Mouse (Mus musculus) erythroblast, adult 5-6 weeks (primary cell): ENCODE results near the gene Cartpt. TPM values are rescaled to one million over a fixed set of nuclear protein-coding genes. Genes with fewer than 3 reads are reported as not detected.
"Not testable (repeated sequence)": the region's sequence is repeated elsewhere in the genome, so short reads cannot be mapped to it uniquely, and the experiment has no call there.

Experiments used
- ATAC-seq: replicated peaks from 2 replicates; pipeline ENCODE4 v1.8.0; 2016; ENCODE audit warnings: moderate number of reproducible peaks, mild to moderate bottlenecking, moderate TSS enrichment, inconsistent platforms; ENCODE audit not compliant: poor library complexity, low FRiP score, severe bottlenecking
- total RNA-seq, 2 experiments: library from RNA; stranded (forward) in 1 of 2; stranded (reverse) in 1 of 2; fragments of 150-400 nt in 1 of 2; fragments of 200-764, 138-1000 nt in 1 of 2; gene quantifications; 2 replicates each; pipeline versions ENCODE4 v1.2.3 to v1.2.4; 2015 to 2017; ENCODE audit warnings: low replicate concordance in 2 of 2

Cartpt gene
- total RNA-seq, 2 experiments from 2014 or later, result not detected

DNA sequence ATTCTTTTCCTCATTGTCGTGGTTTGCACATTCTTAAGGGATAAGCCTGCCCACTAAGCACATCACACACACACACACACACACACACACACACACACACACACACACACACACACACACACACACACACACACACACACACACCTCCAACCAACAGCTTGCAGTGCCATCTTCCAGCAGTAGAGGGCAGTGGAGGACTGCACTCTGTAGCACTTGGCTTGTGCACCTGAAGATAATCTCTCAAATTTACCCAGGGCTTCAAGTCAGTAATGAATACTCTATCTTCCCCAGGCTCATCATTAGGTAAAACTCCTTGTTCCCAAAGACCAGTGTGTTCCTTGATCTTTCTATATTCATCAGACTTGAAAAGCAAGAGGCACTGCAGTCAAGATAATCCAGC lies 41.8 kb downstream of the Cartpt start:
- ATAC-seq, result no peak

DNA sequence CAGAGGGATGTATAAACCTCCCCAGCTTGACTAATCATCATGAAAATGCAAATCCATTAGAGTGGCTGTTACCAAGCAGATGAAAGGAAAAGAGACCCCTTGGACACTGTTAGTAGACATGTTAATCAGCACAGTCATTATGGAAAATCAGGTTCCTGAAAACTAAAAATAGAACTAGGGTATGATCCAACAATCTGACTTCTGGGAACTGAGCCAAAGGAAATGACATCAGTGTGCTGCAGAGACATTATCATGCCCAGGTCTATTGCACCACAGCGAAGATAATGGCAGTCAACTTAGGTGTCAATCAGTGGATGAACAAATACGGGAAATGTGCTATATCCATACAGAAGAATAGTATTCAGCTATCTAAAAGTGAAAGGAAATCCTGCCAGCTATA lies 43.0 kb downstream of the Cartpt start:
- ATAC-seq, result no peak

GRCm38 (mm10) chr13:99857336-99857735 lies 43.6 kb downstream of the Cartpt start:
- ATAC-seq, result no peak

GRCm38 (mm10) chr13:99855229-99855628 lies 45.7 kb downstream of the Cartpt start:
- ATAC-seq, result no peak

- ATAC-seq, result no peak
Measured at GRCm38 (mm10) chr13:99853131-99853530, 47.8 kb downstream of the Cartpt start.

DNA sequence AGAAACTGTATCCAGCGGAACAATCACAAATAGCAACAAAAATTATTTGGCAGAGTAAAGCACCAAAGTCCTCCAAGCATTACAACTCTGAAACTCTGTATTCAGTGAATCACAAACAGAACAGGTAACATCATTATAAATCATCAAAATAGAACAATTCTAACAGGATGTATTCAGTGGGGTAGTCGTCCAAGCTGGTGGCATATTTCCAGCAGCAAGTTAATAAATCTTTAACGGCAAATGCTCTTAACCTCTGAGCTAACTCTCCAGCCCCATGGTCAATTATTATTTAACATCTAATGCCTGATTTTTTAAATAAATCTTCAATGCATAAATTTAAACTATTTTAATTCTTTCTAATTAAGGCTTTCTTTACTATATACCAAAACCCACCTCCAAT lies 48.5 kb downstream of the Cartpt start:
- ATAC-seq, result not testable (repeated sequence)

DNA sequence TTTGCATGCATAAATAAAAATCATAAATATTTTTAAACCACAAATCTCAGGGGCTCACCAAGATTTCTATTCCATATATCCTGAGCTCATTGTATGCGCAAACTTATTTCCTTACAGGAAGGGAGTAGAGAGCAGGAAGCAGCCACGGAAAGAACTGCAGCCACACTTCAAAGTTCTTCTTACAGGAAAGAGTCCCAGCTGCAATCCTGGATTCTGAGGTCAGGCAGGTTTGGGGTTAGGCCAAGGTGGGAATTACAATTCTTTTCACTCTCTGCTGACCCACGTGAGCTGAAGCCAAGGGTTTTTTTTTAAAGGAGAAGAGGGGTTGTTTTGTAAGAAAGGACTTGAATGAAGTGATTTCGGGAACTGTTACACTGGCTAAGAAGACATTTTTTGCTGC lies 49.9 kb downstream of the Cartpt start:
- no peak for ATAC-seq

- ATAC-seq, result no peak
Measured at GRCm38 (mm10) chr13:99849597-99849996, 51.3 kb downstream of the Cartpt start.

Other genes with a start within 250 kb of the Cartpt start
- gene Mccc2, start 114.5 kb upstream of the Cartpt start, total RNA-seq (2015; ENCODE audit: low replicate concordance), result 2.9 and 6.0 TPM in 2 replicates
- gene Mccc2, start 114.5 kb upstream of the Cartpt start, total RNA-seq (2017; ENCODE audit: low replicate concordance), result 2.0 and 2.4 TPM in 2 replicates
- 12.3 and 30.1 TPM in 2 replicates for gene Bdp1, start 203.0 kb upstream of the Cartpt start, total RNA-seq (2015; ENCODE audit: low replicate concordance)
- 21.9 and 26.1 TPM in 2 replicates for gene Bdp1, start 203.0 kb upstream of the Cartpt start, total RNA-seq (2017; ENCODE audit: low replicate concordance)
- gene Serf1, start 206.9 kb upstream of the Cartpt start, total RNA-seq (2015; ENCODE audit: low replicate concordance), result 1.3 and 10.2 TPM in 2 replicates
- 4.9 and 10.2 TPM in 2 replicates for gene Serf1, start 206.9 kb upstream of the Cartpt start, total RNA-seq (2017; ENCODE audit: low replicate concordance)
- 15.9 and 19.4 TPM in 2 replicates for gene Smn1, start 223.8 kb upstream of the Cartpt start, total RNA-seq (2015; ENCODE audit: low replicate concordance)
- gene Smn1, start 223.8 kb upstream of the Cartpt start, total RNA-seq (2017; ENCODE audit: low replicate concordance), result 7.8 and 14.7 TPM in 2 replicates